Mouse (Mus musculus): ENCODE measurements around the gene Fam129a. TPM values are rescaled to one million over a fixed set of nuclear protein-coding genes. Genes with fewer than 3 reads are reported as not detected.

Gene Fam129a
- polyA plus RNA-seq, 1 experiment, result 6.4 TPM

- Histone ChIP-seq H3K27ac (ENCODE audit: control insufficient read depth, insufficient read depth, low read length) (no peak overlapping the region), H3K27me3 (ENCODE audit: control insufficient read depth, insufficient read depth, low read length) (no peaks in the 10 kb centered on the region)
- 94% methylated on average over 7 of the region's 7 CpGs for WGBS
These were observed 125.8 kb downstream of the Fam129a start for GRCm38 (mm10) chr1:151696751-151697150.

GRCm38 (mm10) chr1:151697901-151698641, 127.1 kb downstream of the Fam129a start:
- WGBS, result 91% methylated on average over 7 of the region's 7 CpGs
- no peak overlapping the region for H3K27ac ChIP-seq (ENCODE audit: control insufficient read depth, insufficient read depth, low read length)
- TF ChIP-seq CTCF (IDR thresholded peaks at IDR 0.05; ENCODE audit: borderline replicate concordance, control insufficient read depth, extremely low read depth, insufficient read depth, low read length, poor library complexity) (no peak), POLR2A (IDR thresholded peaks at IDR 0.05; ENCODE audit: control insufficient read depth, extremely low read depth, insufficient read depth, low read length, poor library complexity) (no peak)
- H3K27me3 ChIP-seq (ENCODE audit: control insufficient read depth, insufficient read depth, low read length), result no peaks in the 10 kb centered on the region
- DNase-seq, result no peak
- no peaks in the 10 kb centered on the region for H3K4me1 ChIP-seq (replicated peaks; ENCODE audit: control insufficient read depth, insufficient read depth, low read length)
- H3K36me3 ChIP-seq (ENCODE audit: control insufficient read depth, insufficient read depth, low read length), result no peaks in the 10 kb centered on the region
- H3K4me3 ChIP-seq (ENCODE audit: control insufficient read depth, insufficient read depth, low read length), result no peak overlapping the region

More at GRCm38 (mm10) chr1:151696751-151697150, 125.8 kb downstream of the Fam129a start:
- no peak for DNase-seq
- Histone ChIP-seq H3K4me3 (ENCODE audit: control insufficient read depth, insufficient read depth, low read length) (no peak overlapping the region), H3K4me1 (replicated peaks; ENCODE audit: control insufficient read depth, insufficient read depth, low read length) (no peaks in the 10 kb centered on the region), H3K36me3 (ENCODE audit: control insufficient read depth, insufficient read depth, low read length) (no peaks in the 10 kb centered on the region)
- TF ChIP-seq CTCF (IDR thresholded peaks at IDR 0.05; ENCODE audit: borderline replicate concordance, control insufficient read depth, extremely low read depth, insufficient read depth, low read length, poor library complexity) (no peak), POLR2A (IDR thresholded peaks at IDR 0.05; ENCODE audit: control insufficient read depth, extremely low read depth, insufficient read depth, low read length, poor library complexity) (no peak)

GRCm38 (mm10) chr1:151699363-151699762, 128.4 kb downstream of the Fam129a start:
- Histone ChIP-seq H3K4me3 (ENCODE audit: control insufficient read depth, insufficient read depth, low read length) (no peak overlapping the region), H3K27me3 (ENCODE audit: control insufficient read depth, insufficient read depth, low read length) (no peaks in the 10 kb centered on the region), H3K27ac (ENCODE audit: control insufficient read depth, insufficient read depth, low read length) (no peak overlapping the region), H3K4me1 (replicated peaks; ENCODE audit: control insufficient read depth, insufficient read depth, low read length) (no peaks in the 10 kb centered on the region), H3K36me3 (ENCODE audit: control insufficient read depth, insufficient read depth, low read length) (no peaks in the 10 kb centered on the region)
- TF ChIP-seq CTCF (IDR thresholded peaks at IDR 0.05; ENCODE audit: borderline replicate concordance, control insufficient read depth, extremely low read depth, insufficient read depth, low read length, poor library complexity) (no peak), POLR2A (IDR thresholded peaks at IDR 0.05; ENCODE audit: control insufficient read depth, extremely low read depth, insufficient read depth, low read length, poor library complexity) (no peak)
- DNase-seq, result no peak
- 88% methylated on average over 7 of the region's 7 CpGs for WGBS

GRCm38 (mm10) chr1:151702816-151703215, 131.8 kb downstream of the Fam129a start:
- no peaks in the 10 kb centered on the region for H3K27me3 ChIP-seq (ENCODE audit: control insufficient read depth, insufficient read depth, low read length)
- no peaks in the 10 kb centered on the region for H3K36me3 ChIP-seq (ENCODE audit: control insufficient read depth, insufficient read depth, low read length)
- TF ChIP-seq POLR2A (IDR thresholded peaks at IDR 0.05; ENCODE audit: control insufficient read depth, extremely low read depth, insufficient read depth, low read length, poor library complexity) (no peak), CTCF (IDR thresholded peaks at IDR 0.05; ENCODE audit: borderline replicate concordance, control insufficient read depth, extremely low read depth, insufficient read depth, low read length, poor library complexity) (no peak)
- DNase-seq, result no peak
- no peak overlapping the region for H3K4me3 ChIP-seq (ENCODE audit: control insufficient read depth, insufficient read depth, low read length)
- WGBS, result 65% methylated on average over 1 of the region's 1 CpGs
- no peak overlapping the region for H3K27ac ChIP-seq (ENCODE audit: control insufficient read depth, insufficient read depth, low read length)
- no peaks in the 10 kb centered on the region for H3K4me1 ChIP-seq (replicated peaks; ENCODE audit: control insufficient read depth, insufficient read depth, low read length)

- TF ChIP-seq CTCF (IDR thresholded peaks at IDR 0.05; ENCODE audit: borderline replicate concordance, control insufficient read depth, extremely low read depth, insufficient read depth, low read length, poor library complexity), result no peak
- TF ChIP-seq POLR2A (IDR thresholded peaks at IDR 0.05; ENCODE audit: control insufficient read depth, extremely low read depth, insufficient read depth, low read length, poor library complexity), result no peak
- Histone ChIP-seq H3K4me3 (ENCODE audit: control insufficient read depth, insufficient read depth, low read length) (no peak overlapping the region), H3K27me3 (ENCODE audit: control insufficient read depth, insufficient read depth, low read length) (no peaks in the 10 kb centered on the region), H3K4me1 (replicated peaks; ENCODE audit: control insufficient read depth, insufficient read depth, low read length) (no peaks in the 10 kb centered on the region), H3K27ac (ENCODE audit: control insufficient read depth, insufficient read depth, low read length) (no peak overlapping the region), H3K36me3 (ENCODE audit: control insufficient read depth, insufficient read depth, low read length) (no peaks in the 10 kb centered on the region)
- 67% methylated on average over 11 of the region's 11 CpGs for WGBS
- peak; percentile 74 for DNase-seq
These were observed 134.9 kb downstream of the Fam129a start for GRCm38 (mm10) chr1:151705723-151706396.

GRCm38 (mm10) chr1:151706397-151706752, 135.4 kb downstream of the Fam129a start:
- WGBS, result 87% methylated on average over 3 of the region's 3 CpGs
- DNase-seq, result no peak
- TF ChIP-seq POLR2A (IDR thresholded peaks at IDR 0.05; ENCODE audit: control insufficient read depth, extremely low read depth, insufficient read depth, low read length, poor library complexity) (no peak), CTCF (IDR thresholded peaks at IDR 0.05; ENCODE audit: borderline replicate concordance, control insufficient read depth, extremely low read depth, insufficient read depth, low read length, poor library complexity) (no peak)

More at GRCm38 (mm10) chr1:151706397-151706752, 135.4 kb downstream of the Fam129a start:
- no peak overlapping the region for H3K4me3 ChIP-seq (ENCODE audit: control insufficient read depth, insufficient read depth, low read length)
- no peaks in the 10 kb centered on the region for H3K27me3 ChIP-seq (ENCODE audit: control insufficient read depth, insufficient read depth, low read length)
- H3K36me3 ChIP-seq (ENCODE audit: control insufficient read depth, insufficient read depth, low read length), result no peaks in the 10 kb centered on the region
- no peaks in the 10 kb centered on the region for H3K4me1 ChIP-seq (replicated peaks; ENCODE audit: control insufficient read depth, insufficient read depth, low read length)
- H3K27ac ChIP-seq (ENCODE audit: control insufficient read depth, insufficient read depth, low read length), result no peak overlapping the region

All from thymus, adult 2 months (tissue).